Mouse (Mus musculus): ENCODE measurements around the gene Hrc. TPM values are rescaled to one million over a fixed set of nuclear protein-coding genes. Genes with fewer than 3 reads are reported as not detected.
A peak's percentile ranks its signal among the peaks of the same experiment; 100 is the strongest.

The Hrc gene
- total and polyA plus RNA-seq, 3 experiments: 0.22 TPM; not detected in 2

DNA sequence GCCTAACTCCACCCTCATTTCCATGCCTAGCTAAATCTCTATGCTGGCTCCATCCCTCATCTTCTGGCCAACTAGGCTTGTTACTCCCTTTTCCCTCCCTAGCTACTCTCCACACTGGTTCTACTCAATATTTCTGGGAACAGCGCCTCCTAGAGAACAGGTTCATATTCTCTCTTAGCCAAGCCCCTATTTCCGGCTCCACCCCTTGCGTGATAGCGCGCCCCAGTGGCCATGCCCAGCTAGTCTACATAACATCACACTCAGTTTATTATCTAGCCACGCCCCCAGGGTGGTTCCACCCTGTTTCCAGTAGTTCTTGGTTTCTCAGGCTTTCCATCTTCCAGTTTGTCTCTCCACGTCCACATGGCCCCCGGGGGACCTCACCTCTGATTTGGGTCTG lies 6.2 kb downstream of the Hrc start (continued):
- TF ChIP-seq POLR2AphosphoS2 (IDR thresholded peaks at IDR 0.05; ENCODE audit: low read length): 0 out of 2 replicates have a peak, but pooled peaks have one; percentile 27
- TF ChIP-seq UBTF (IDR thresholded peaks at IDR 0.05; ENCODE audit: borderline replicate concordance, insufficient read depth, low read depth, low read length): no peak
- no peak for TF ChIP-seq KAT2A (conservative IDR thresholded peaks at IDR 0.05; ENCODE audit: low read depth, low read length)
- TF ChIP-seq ETS1 (IDR thresholded peaks at IDR 0.05; ENCODE audit: low read depth, low read length): 0 out of 2 replicates have a peak, but pooled peaks have one; percentile 13
- TF ChIP-seq NRF1 (IDR thresholded peaks at IDR 0.05; ENCODE audit: insufficient read depth, low read depth, low read length, poor library complexity, severe bottlenecking): no peak
- TF ChIP-seq ZNF384 (IDR thresholded peaks at IDR 0.05; ENCODE audit: low read depth, low read length): no peak
- peak; percentile 17 for TF ChIP-seq RAD21 (IDR thresholded peaks at IDR 0.05; ENCODE audit: low read depth, low read length)
- TF ChIP-seq ZMIZ1 (IDR thresholded peaks at IDR 0.05; ENCODE audit: low read depth, low read length): no peak
- no peak for TF ChIP-seq MAX (IDR thresholded peaks at IDR 0.05; ENCODE audit: low read length)
- TF ChIP-seq GATA1 (IDR thresholded peaks at IDR 0.05; ENCODE audit: low read depth, low read length): peak; percentile 14; the same call in 1 of the 2 replicates

DNA sequence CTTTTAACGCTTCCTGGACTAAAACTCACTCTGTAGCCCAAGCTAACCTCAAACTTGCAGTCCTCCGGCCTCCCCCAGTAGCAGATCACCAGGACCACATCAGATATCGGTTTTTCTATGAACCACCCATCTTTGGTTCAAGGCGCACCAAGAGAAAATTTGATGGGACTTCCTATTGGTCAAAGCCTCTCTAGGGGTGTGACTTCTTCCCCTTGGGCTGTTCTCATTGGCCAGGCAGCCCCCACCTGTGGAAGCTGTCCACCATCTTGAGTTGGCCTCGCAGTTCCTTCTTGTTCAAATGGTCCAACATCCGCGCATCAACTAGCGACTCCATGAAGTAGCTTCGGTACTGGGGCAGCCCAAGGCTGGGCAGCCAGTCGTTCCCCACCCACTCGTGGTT lies 7.0 kb downstream of the Hrc start:
- peaks cover 0 to 5% of the 10 kb centered on the region in 2 experiments; a peak in 1 of 4 replicates for H3K36me3 ChIP-seq (ENCODE audit: control insufficient read depth in 1 of 2, insufficient read depth in 2 of 2, low read length in 2 of 2)
- peaks cover 6 to 24% of the 10 kb centered on the region in 2 experiments for H3K4me1 ChIP-seq (ENCODE audit: control insufficient read depth in 1 of 2, insufficient read depth in 2 of 2, low read length in 2 of 2)

GRCm38 (mm10) chr7:45343543-45343942 lies 8.5 kb downstream of the Hrc start:
- peaks cover 0 to 5% of the 10 kb centered on the region in 2 experiments; a peak in 1 of 4 replicates for H3K36me3 ChIP-seq (ENCODE audit: control insufficient read depth in 1 of 2, insufficient read depth in 2 of 2, low read length in 2 of 2)
- TF ChIP-seq RAD21 (IDR thresholded peaks at IDR 0.05; ENCODE audit: low read depth, low read length) (peak; percentile 14), ZC3H11A (IDR thresholded peaks at IDR 0.05; ENCODE audit: low read depth, low read length) (0 out of 2 replicates have a peak, but pooled peaks have one; percentile 3), KAT2A (conservative IDR thresholded peaks at IDR 0.05; ENCODE audit: low read depth, low read length) (no peak), ZKSCAN1 (IDR thresholded peaks at IDR 0.05; ENCODE audit: low read depth, low read length) (no peak), RCOR1 (IDR thresholded peaks at IDR 0.05; ENCODE audit: low read depth, low read length) (no peak), CTCF (IDR thresholded peaks at IDR 0.05 in 2 of 3, conservative IDR thresholded peaks at IDR 0.05 in 1 of 3; ENCODE audit: control insufficient read depth in 1 of 3, insufficient read depth in 1 of 3, low read depth in 2 of 3, low read length in 3 of 3, poor library complexity in 1 of 3, severe bottlenecking in 1 of 3) (peak; percentile 41 to 54 (median 42))
- peaks cover 5 to 24% of the 10 kb centered on the region in 2 experiments for H3K4me1 ChIP-seq (ENCODE audit: control insufficient read depth in 1 of 2, insufficient read depth in 2 of 2, low read length in 2 of 2)
- no peak overlapping the region for H3K9ac ChIP-seq (ENCODE audit: control insufficient read depth, low read depth, low read length, poor library complexity, severe bottlenecking)
- no peak for DNase-seq (ENCODE audit: low read depth, low spot score)
- no peaks in the 10 kb centered on the region for H3K27me3 ChIP-seq (ENCODE audit: control insufficient read depth in 1 of 2, insufficient read depth in 2 of 2, low read length in 2 of 2)
- no peaks in the 10 kb centered on the region; the same call in 1 of the 2 replicates for H3K79me2 ChIP-seq (ENCODE audit: control insufficient read depth, insufficient read depth, low read length, poor library complexity)
- H3K9me3 ChIP-seq (replicated peaks; ENCODE audit: insufficient read depth, low read length): no peaks in the 10 kb centered on the region
- no peak overlapping the region for H3K27ac ChIP-seq (ENCODE audit: control insufficient read depth, low read depth, low read length)
- H3K4me3 ChIP-seq (ENCODE audit: control insufficient read depth in 1 of 2, insufficient read depth in 1 of 2, low read depth in 2 of 2, low read length in 2 of 2): no peak overlapping the region

More for the DNA sequence above, 7.0 kb downstream of the Hrc start:
- Histone ChIP-seq H3K4me3 (ENCODE audit: control insufficient read depth in 1 of 2, insufficient read depth in 1 of 2, low read depth in 2 of 2, low read length in 2 of 2) (no peak overlapping the region), H3K27me3 (ENCODE audit: control insufficient read depth in 1 of 2, insufficient read depth in 2 of 2, low read length in 2 of 2) (no peaks in the 10 kb centered on the region), H3K9me3 (replicated peaks; ENCODE audit: insufficient read depth, low read length) (no peaks in the 10 kb centered on the region), H3K79me2 (ENCODE audit: control insufficient read depth, insufficient read depth, low read length, poor library complexity) (no peaks in the 10 kb centered on the region; the same call in 1 of the 2 replicates), H3K27ac (ENCODE audit: control insufficient read depth, low read depth, low read length) (peak overlapping the region; percentile 3; the same call in 1 of the 2 replicates), H3K9ac (ENCODE audit: control insufficient read depth, low read depth, low read length, poor library complexity, severe bottlenecking) (no peak overlapping the region)
- TF ChIP-seq SMC3 (IDR thresholded peaks at IDR 0.05; ENCODE audit: low read depth, low read length) (no peak), TBP (IDR thresholded peaks at IDR 0.05; ENCODE audit: low read depth, low read length) (no peak), NELFE (IDR thresholded peaks at IDR 0.05; ENCODE audit: low read depth, low read length) (no peak), ZC3H11A (IDR thresholded peaks at IDR 0.05; ENCODE audit: low read depth, low read length) (no peak), POLR2AphosphoS5 (IDR thresholded peaks at IDR 0.05; ENCODE audit: borderline replicate concordance, low read depth, low read length) (no peak), MAX (IDR thresholded peaks at IDR 0.05; ENCODE audit: low read length) (no peak), RAD21 (IDR thresholded peaks at IDR 0.05; ENCODE audit: low read depth, low read length) (no peak), POLR2AphosphoS2 (IDR thresholded peaks at IDR 0.05; ENCODE audit: low read length) (no peak), KAT2A (conservative IDR thresholded peaks at IDR 0.05; ENCODE audit: low read depth, low read length) (no peak), CHD1 (IDR thresholded peaks at IDR 0.05; ENCODE audit: low read depth, low read length) (no peak), MAFK (IDR thresholded peaks at IDR 0.05; ENCODE audit: borderline replicate concordance, low read depth, low read length) (no peak), TCF12 (IDR thresholded peaks at IDR 0.05; ENCODE audit: low read depth, low read length) (no peak), MXI1 (IDR thresholded peaks at IDR 0.05; ENCODE audit: low read depth, low read length) (no peak), GABPA (IDR thresholded peaks at IDR 0.05; ENCODE audit: low read depth, low read length) (no peak), E2F4 (IDR thresholded peaks at IDR 0.05; ENCODE audit: borderline replicate concordance, low read depth, low read length) (no peak), ETS1 (IDR thresholded peaks at IDR 0.05; ENCODE audit: low read depth, low read length) (no peak), BHLHE40 (IDR thresholded peaks at IDR 0.05; ENCODE audit: borderline replicate concordance, low read depth, low read length) (no peak), NRF1 (IDR thresholded peaks at IDR 0.05; ENCODE audit: insufficient read depth, low read depth, low read length, poor library complexity, severe bottlenecking) (no peak)
- DNase-seq (ENCODE audit: low read depth, low spot score): peak; percentile 53
